Mouse (Mus musculus) G1E (cell line): ENCODE results near the gene Cdkal1.

Source experiments
- CTCF ChIP-seq: IDR thresholded peaks from 2 replicates; pipeline ENCODE4 v1.5.1; 2012; ENCODE audit warnings: low read depth, low read length, inconsistent platforms, mixed read lengths
- POLR2AphosphoS5 ChIP-seq: IDR thresholded peaks from 2 replicates; pipeline ENCODE4 v1.6.1; 2012; ENCODE audit warnings: low read depth, low read length, inconsistent platforms; ENCODE audit not compliant: insufficient replicate concordance
- TAL1 ChIP-seq: conservative IDR thresholded peaks from 2 replicates; pipeline ENCODE4 v1.6.1; 2012; ENCODE audit warnings: low read depth, low read length, inconsistent platforms, mixed read lengths

DNA sequence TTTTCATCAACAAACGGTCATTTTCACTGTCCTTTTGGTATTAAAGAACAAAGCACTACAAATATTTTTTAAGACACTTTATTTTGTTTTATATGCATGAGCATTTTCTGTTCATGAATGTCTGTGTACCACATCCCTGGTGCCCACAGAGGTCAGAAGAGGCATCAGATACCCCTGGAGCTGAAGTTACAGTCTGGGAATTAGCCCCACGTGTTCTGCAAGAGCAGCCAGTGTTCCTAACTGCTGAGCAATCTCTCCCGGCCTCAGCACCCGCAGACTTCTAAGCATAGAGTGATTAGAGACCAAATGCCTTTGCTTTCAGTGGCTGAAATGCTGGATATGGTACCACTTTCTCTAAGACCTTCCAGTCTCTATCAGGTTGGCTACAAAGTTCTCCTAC, 379.1 kb downstream of the Cdkal1 start:
- TF ChIP-seq CTCF, result no peak
- no peak for TF ChIP-seq POLR2AphosphoS5
- TF ChIP-seq TAL1, result no peak
